Mouse (Mus musculus): ENCODE measurements around the gene Gyg.

- no peak for TF ChIP-seq POLR2A (IDR thresholded peaks at IDR 0.05; ENCODE audit: control insufficient read depth, extremely low read depth, insufficient read depth, low read length, poor library complexity)
- TF ChIP-seq CTCF (IDR thresholded peaks at IDR 0.05; ENCODE audit: borderline replicate concordance, control insufficient read depth, extremely low read depth, insufficient read depth, low read length, poor library complexity), result no peak
Measured at GRCm38 (mm10) chr3:20134545-20134944, 20.6 kb downstream of the Gyg start.

Measured in thymus, adult 2 months (tissue).